Mouse (Mus musculus) MEL (cell line): ENCODE results near the gene Cd40. TPM values are rescaled to one million over a fixed set of nuclear protein-coding genes. Genes with fewer than 3 reads are reported as not detected.

Experiments used
- DNase-seq: peaks from one replicate; pipeline ENCODE4 v3.0.0; 2011; ENCODE audit warnings: low read depth, low spot score
- H3K27ac ChIP-seq: 2 replicates; pipeline ENCODE4 v1.5.1; 2012; ENCODE audit warnings: low read depth, mild to moderate bottlenecking, control low read depth, low read length, moderate library complexity; ENCODE audit not compliant: control insufficient read depth
- H3K27me3 ChIP-seq, 2 experiments: fragments of 150-350 bp in 1 of 2; sonication (generic) in 1 of 2; 2 replicates each; pipeline ENCODE4 v1.6.1; 2012; ENCODE audit warnings: low read length in 2 of 2, mild to moderate bottlenecking in 2 of 2, improper control_type of control experiment in 1 of 2, moderate library complexity in 1 of 2; ENCODE audit not compliant: insufficient read depth in 2 of 2, control insufficient read depth in 1 of 2
- H3K36me3 ChIP-seq, 2 experiments: 2 replicates each; pipeline ENCODE4 v1.6.1; 2012 to 2014; ENCODE audit warnings: low read length in 2 of 2, improper control_type of control experiment in 1 of 2, inconsistent platforms in 1 of 2, mild to moderate bottlenecking in 1 of 2; ENCODE audit not compliant: insufficient read depth in 2 of 2, control insufficient read depth in 1 of 2
- H3K4me1 ChIP-seq, 2 experiments: fragments of 150-350 bp in 1 of 2; sonication (generic) in 1 of 2; 2 replicates each; pipeline ENCODE4 v1.6.1; 2012; ENCODE audit warnings: low read length in 2 of 2, improper control_type of control experiment in 1 of 2, mild to moderate bottlenecking in 1 of 2; ENCODE audit not compliant: insufficient read depth in 2 of 2, control insufficient read depth in 1 of 2
- H3K4me3 ChIP-seq, 2 experiments: fragments of 150-350 bp in 1 of 2; sonication (generic) in 1 of 2; 2 replicates each; pipeline ENCODE4 v1.5.1; 2012; ENCODE audit warnings: low read depth in 2 of 2, low read length in 2 of 2, mild to moderate bottlenecking in 2 of 2, moderate library complexity in 2 of 2, control low read depth in 1 of 2, improper control_type of control experiment in 1 of 2; ENCODE audit not compliant: control insufficient read depth in 1 of 2, insufficient read depth in 1 of 2
- H3K79me2 ChIP-seq: 2 replicates; pipeline ENCODE4 v1.6.1; 2012; ENCODE audit warnings: mild to moderate bottlenecking, low read length, moderate library complexity; ENCODE audit not compliant: control insufficient read depth, poor library complexity, insufficient read depth
- H3K9ac ChIP-seq: 2 replicates; pipeline ENCODE4 v1.6.1; 2012; ENCODE audit warnings: low read depth, mild to moderate bottlenecking, control low read depth, low read length, moderate library complexity; ENCODE audit not compliant: control insufficient read depth, poor library complexity, severe bottlenecking
- H3K9me3 ChIP-seq: fragments of 150-350 bp; sonication (generic); replicated peaks from 2 replicates; pipeline ENCODE4 v1.6.1; 2012; ENCODE audit warnings: mild to moderate bottlenecking, low read length, improper control_type of control experiment, moderate library complexity; ENCODE audit not compliant: insufficient read depth
- CHD1 ChIP-seq: IDR thresholded peaks from 2 replicates; pipeline ENCODE4 v1.6.1; 2012; ENCODE audit warnings: low read depth, mild to moderate bottlenecking, inconsistent platforms, low read length, improper control_type of control experiment
- CTCF ChIP-seq, 3 experiments: IDR thresholded peaks in 2 of 3; conservative IDR thresholded peaks in 1 of 3; 2 replicates each; pipeline ENCODE4 v1.5.1; 2011 to 2012; ENCODE audit warnings: low read length in 3 of 3, low read depth in 2 of 3, mild to moderate bottlenecking in 2 of 3, improper control_type of control experiment in 1 of 3, inconsistent platforms in 1 of 3, mixed read lengths in 1 of 3, moderate library complexity in 1 of 3; ENCODE audit not compliant: control insufficient read depth in 1 of 3, insufficient read depth in 1 of 3, poor library complexity in 1 of 3, severe bottlenecking in 1 of 3
- GABPA ChIP-seq: IDR thresholded peaks from 2 replicates; pipeline ENCODE4 v1.6.1; 2012; ENCODE audit warnings: low read depth, mild to moderate bottlenecking, inconsistent platforms, low read length, improper control_type of control experiment, moderate library complexity
- KAT2A ChIP-seq: conservative IDR thresholded peaks from 2 replicates; pipeline ENCODE4 v1.6.1; 2012; ENCODE audit warnings: low read depth, low read length, improper control_type of control experiment, inconsistent platforms
- MAX ChIP-seq: IDR thresholded peaks from 2 replicates; pipeline ENCODE4 v1.6.1; 2011; ENCODE audit warnings: low read length, improper control_type of control experiment
- MXI1 ChIP-seq: IDR thresholded peaks from 2 replicates; pipeline ENCODE4 v1.6.1; 2011; ENCODE audit warnings: mild to moderate bottlenecking, low read depth, low read length, improper control_type of control experiment
- MYB ChIP-seq: IDR thresholded peaks from 2 replicates; pipeline ENCODE4 v1.6.1; 2011; ENCODE audit warnings: mild to moderate bottlenecking, low read depth, low read length, improper control_type of control experiment
- NELFE ChIP-seq: IDR thresholded peaks from 2 replicates; pipeline ENCODE4 v1.6.1; 2011; ENCODE audit warnings: low read depth, low read length, improper control_type of control experiment
- NRF1 ChIP-seq: IDR thresholded peaks from 2 replicates; pipeline ENCODE4 v1.6.1; 2014; ENCODE audit warnings: low read depth, mild to moderate bottlenecking, inconsistent platforms, low read length, improper control_type of control experiment, moderate library complexity; ENCODE audit not compliant: poor library complexity, insufficient read depth, severe bottlenecking
- POLR2A ChIP-seq, 2 experiments: IDR thresholded peaks; 2 replicates each; pipeline ENCODE4 v1.6.1; 2011 to 2012; ENCODE audit warnings: low read length in 2 of 2, mild to moderate bottlenecking in 2 of 2, control low read depth in 1 of 2, improper control_type of control experiment in 1 of 2, low read depth in 1 of 2, moderate library complexity in 1 of 2; ENCODE audit not compliant: control insufficient read depth in 1 of 2, insufficient read depth in 1 of 2, poor library complexity in 1 of 2
- POLR2AphosphoS5 ChIP-seq: IDR thresholded peaks from 2 replicates; pipeline ENCODE4 v1.6.1; 2012; ENCODE audit warnings: low read depth, borderline replicate concordance, mild to moderate bottlenecking, inconsistent platforms, low read length, moderate library complexity, mixed read lengths
- RCOR1 ChIP-seq: IDR thresholded peaks from 2 replicates; pipeline ENCODE4 v1.6.1; 2012; ENCODE audit warnings: low read depth, mild to moderate bottlenecking, inconsistent platforms, low read length, improper control_type of control experiment
- SIN3A ChIP-seq: IDR thresholded peaks from 2 replicates; pipeline ENCODE4 v1.6.1; 2012; ENCODE audit warnings: low read length, improper control_type of control experiment, inconsistent platforms
- TBP ChIP-seq: IDR thresholded peaks from 2 replicates; pipeline ENCODE4 v1.8.0; 2011; ENCODE audit warnings: low read depth, low read length, improper control_type of control experiment
- TCF12 ChIP-seq: IDR thresholded peaks from 2 replicates; pipeline ENCODE4 v1.6.1; 2014; ENCODE audit warnings: low read depth, mild to moderate bottlenecking, inconsistent platforms, low read length, improper control_type of control experiment, moderate library complexity
- ZKSCAN1 ChIP-seq: IDR thresholded peaks from 2 replicates; pipeline ENCODE4 v1.6.1; 2012; ENCODE audit warnings: low read depth, mild to moderate bottlenecking, inconsistent platforms, low read length, improper control_type of control experiment, moderate library complexity
- ZMIZ1 ChIP-seq: IDR thresholded peaks from 2 replicates; pipeline ENCODE4 v1.6.1; 2012; ENCODE audit warnings: low read depth, mild to moderate bottlenecking, inconsistent platforms, low read length, improper control_type of control experiment, moderate library complexity
- ZNF384 ChIP-seq: IDR thresholded peaks from 2 replicates; pipeline ENCODE4 v1.6.1; 2012; ENCODE audit warnings: low read depth, mild to moderate bottlenecking, inconsistent platforms, low read length, improper control_type of control experiment
- polyA plus RNA-seq, 2 experiments: library from polyadenylated mRNA; stranded (reverse) in 1 of 2; unstranded in 1 of 2; fragments of >175 nt in 1 of 2; fragments of >200 nt in 1 of 2; gene quantifications; 2 replicates each; pipeline versions ENCODE4 v1.2.1 to v1.2.4; 2012; ENCODE audit warnings: low replicate concordance in 2 of 2, low read depth in 1 of 2; ENCODE audit not compliant: insufficient read length in 2 of 2, insufficient read depth in 1 of 2, missing spikeins in 1 of 2
- total RNA-seq: library from RNA; depleted of rRNA; stranded (reverse); fragments of 300-350 nt; gene quantifications from 2 replicates; pipeline ENCODE4 v1.2.3, GENCODE M21; 2012

Gene Cd40
- total and polyA plus RNA-seq, 3 experiments = 0.08 TPM; not detected in 2

DNA sequence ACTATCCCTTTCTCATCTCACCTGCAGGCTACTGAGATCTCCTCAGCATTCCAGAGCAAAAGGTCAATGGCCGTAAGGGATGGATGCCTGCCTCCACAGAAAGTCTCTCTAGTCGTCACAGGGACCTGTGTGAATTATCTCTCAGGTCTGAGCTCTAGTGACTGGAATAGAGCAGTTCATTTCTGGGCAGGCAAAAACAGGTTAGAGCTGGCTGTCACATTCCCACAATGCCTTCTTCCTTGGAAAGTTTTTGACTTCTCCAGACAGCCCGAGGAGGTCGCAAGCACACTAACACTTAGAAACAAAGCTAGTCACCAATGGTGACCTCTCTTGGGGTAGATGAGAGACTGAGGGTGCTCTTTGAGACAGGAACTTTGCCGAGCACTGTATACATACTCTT, 13.3 kb upstream of the Cd40 start:
- Histone ChIP-seq H3K36me3 (no peaks in the 10 kb centered on the region), H3K27me3 (peaks cover 4% of the 10 kb centered on the region in 2 experiments; a peak in 3 of 4 replicates), H3K9ac (no peak overlapping the region), H3K9me3 (no peaks in the 10 kb centered on the region), H3K79me2 (no peaks in the 10 kb centered on the region), H3K4me1 (no peaks in the 10 kb centered on the region), H3K4me3 (no peak overlapping the region), H3K27ac (no peak overlapping the region)
- TF ChIP-seq ZMIZ1 (no peak), SIN3A (no peak), KAT2A (no peak), ZKSCAN1 (no peak), GABPA (no peak), CHD1 (no peak), TBP (no peak), POLR2AphosphoS5 (no peak)
- DNase-seq = no peak

DNA sequence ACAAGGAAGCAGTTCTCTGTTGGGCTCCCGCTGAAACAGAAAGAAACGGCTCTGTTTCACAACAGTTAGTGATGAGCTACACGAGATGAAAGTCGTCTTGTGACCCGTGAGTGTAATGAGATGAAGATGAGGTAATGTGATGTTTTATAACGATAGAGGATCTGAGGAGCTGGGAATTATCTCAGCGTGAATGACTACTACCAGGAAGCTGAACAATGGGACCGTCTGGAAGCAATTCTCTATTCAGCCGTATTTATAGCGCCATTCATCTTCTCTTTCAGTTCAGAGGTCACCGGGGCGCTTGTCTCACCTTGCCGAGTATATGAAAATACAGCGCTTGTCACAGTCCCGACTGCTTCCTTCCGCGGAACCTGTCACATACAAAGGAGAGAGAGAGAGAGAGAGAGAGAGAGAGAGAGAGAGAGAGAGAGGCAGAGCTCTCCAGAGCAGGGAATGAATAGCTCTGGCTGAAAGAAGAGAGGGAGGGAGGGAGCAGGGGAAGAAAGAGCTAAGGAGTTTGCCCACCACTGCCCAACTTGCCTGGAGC, 12.3 kb upstream of the Cd40 start:
- H3K27ac ChIP-seq = no peak overlapping the region
- no peaks in the 10 kb centered on the region for H3K4me1 ChIP-seq
- H3K27me3 ChIP-seq = peaks cover 4% of the 10 kb centered on the region in 2 experiments; a peak in 3 of 4 replicates
- no peak for DNase-seq
- no peaks in the 10 kb centered on the region for H3K9me3 ChIP-seq
- no peaks in the 10 kb centered on the region for H3K79me2 ChIP-seq
- H3K36me3 ChIP-seq = no peaks in the 10 kb centered on the region
- no peak overlapping the region for H3K4me3 ChIP-seq
- no peak for TF ChIP-seq MAX
- no peak for TF ChIP-seq RCOR1
- no peak for TF ChIP-seq ZKSCAN1
- no peak for TF ChIP-seq ZMIZ1
- H3K9ac ChIP-seq = no peak overlapping the region

- peaks cover 2 to 4% of the 10 kb centered on the region in 2 experiments; a peak in 3 of 4 replicates for H3K27me3 ChIP-seq
- H3K4me3 ChIP-seq = no peak overlapping the region
- H3K9ac ChIP-seq = no peak overlapping the region
- H3K36me3 ChIP-seq = no peaks in the 10 kb centered on the region
- H3K9me3 ChIP-seq = no peaks in the 10 kb centered on the region
- TF ChIP-seq TCF12 = no peak
- TF ChIP-seq MYB = no peak
- TF ChIP-seq POLR2A (IDR thresholded peaks at IDR 0.05; ENCODE audit: control insufficient read depth in 1 of 2, insufficient read depth in 1 of 2, low read depth in 1 of 2, low read length in 2 of 2, poor library complexity in 1 of 2) = no peak
- TF ChIP-seq NRF1 = no peak
- no peak for TF ChIP-seq CTCF (IDR thresholded peaks at IDR 0.05 in 2 of 3, conservative IDR thresholded peaks at IDR 0.05 in 1 of 3; ENCODE audit: control insufficient read depth in 1 of 3, insufficient read depth in 1 of 3, low read depth in 2 of 3, low read length in 3 of 3, poor library complexity in 1 of 3, severe bottlenecking in 1 of 3)
- TF ChIP-seq MXI1 = no peak
- TF ChIP-seq NELFE = no peak
- no peak for TF ChIP-seq ZNF384
- no peaks in the 10 kb centered on the region for H3K4me1 ChIP-seq
- H3K27ac ChIP-seq = no peak overlapping the region
- no peaks in the 10 kb centered on the region for H3K79me2 ChIP-seq
- no peak for DNase-seq
Measured at GRCm38 (mm10) chr2:165043729-165044128, 11.7 kb upstream of the Cd40 start.
